Mouse (Mus musculus): ENCODE data around the gene Gadd45b. TPM values are rescaled to one million over a fixed set of nuclear protein-coding genes. Genes with fewer than 3 reads are reported as not detected.
A peak's percentile ranks its signal among the peaks of the same experiment; 100 is the strongest.

The Gadd45b gene
- polyA plus RNA-seq, 2 experiments: 36.6 to 46.2 TPM

GRCm38 (mm10) chr10:80947802-80948201 lies 17.9 kb downstream of the Gadd45b start:
- no peaks in the 10 kb centered on the region for H3K27me3 ChIP-seq (ENCODE audit: control insufficient read depth, insufficient read depth, low read length)
- ATAC-seq (ENCODE audit: low FRiP score, low read depth) (no peak), DNase-seq (ENCODE audit: low spot score) (peak; percentile 66)
- H3K4me3 ChIP-seq (replicated peaks; ENCODE audit: low read length): no peak overlapping the region
- no peak overlapping the region for H3K27ac ChIP-seq (replicated peaks; ENCODE audit: low read depth, low read length)
- no peak for TF ChIP-seq POLR2A (IDR thresholded peaks at IDR 0.05; ENCODE audit: borderline replicate concordance, extremely low read depth, insufficient read depth, insufficient read length)
- no peaks in the 10 kb centered on the region for H3K36me3 ChIP-seq (ENCODE audit: control insufficient read depth, insufficient read depth, low read length)
- peaks cover 12% of the 10 kb centered on the region for H3K4me1 ChIP-seq (ENCODE audit: control insufficient read depth, insufficient read depth, low read length)
- no peak overlapping the region; the same call in 1 of the 2 replicates for H3K9ac ChIP-seq (ENCODE audit: low read depth, low read length, severe bottlenecking)
- H3K4me2 ChIP-seq (replicated peaks; ENCODE audit: low read depth, low read length, severe bottlenecking): no peak overlapping the region
- no peaks in the 10 kb centered on the region for H3K9me3 ChIP-seq (ENCODE audit: control insufficient read depth, low read length)
- WGBS: 28% methylated on average over 2 of the region's 2 CpGs

- no peak overlapping the region for H3K27ac ChIP-seq (replicated peaks; ENCODE audit: low read depth, low read length)
- no peak for DNase-seq (ENCODE audit: low spot score)
- H3K36me3 ChIP-seq (ENCODE audit: control insufficient read depth, insufficient read depth, low read length): no peaks in the 10 kb centered on the region
- H3K4me3 ChIP-seq (replicated peaks; ENCODE audit: low read length): no peak overlapping the region
- no peak overlapping the region for H3K9ac ChIP-seq (ENCODE audit: low read depth, low read length, severe bottlenecking)
- H3K4me1 ChIP-seq (ENCODE audit: control insufficient read depth, insufficient read depth, low read length): peaks cover 12% of the 10 kb centered on the region
- H3K4me2 ChIP-seq (replicated peaks; ENCODE audit: low read depth, low read length, severe bottlenecking): no peak overlapping the region
- no peak for ATAC-seq (ENCODE audit: low FRiP score, low read depth)
- no peak for TF ChIP-seq POLR2A (IDR thresholded peaks at IDR 0.05; ENCODE audit: borderline replicate concordance, extremely low read depth, insufficient read depth, insufficient read length)
- no peaks in the 10 kb centered on the region for H3K9me3 ChIP-seq (ENCODE audit: control insufficient read depth, low read length)
- H3K27me3 ChIP-seq (ENCODE audit: control insufficient read depth, insufficient read depth, low read length): no peaks in the 10 kb centered on the region
- WGBS: 32% methylated on average over 6 of the region's 6 CpGs
These were observed 18.7 kb downstream of the Gadd45b start for GRCm38 (mm10) chr10:80948570-80948969.

GRCm38 (mm10) chr10:80949081-80949480 lies 19.2 kb downstream of the Gadd45b start:
- peaks cover 12% of the 10 kb centered on the region for H3K4me1 ChIP-seq (ENCODE audit: control insufficient read depth, insufficient read depth, low read length)
- no peak for TF ChIP-seq POLR2A (IDR thresholded peaks at IDR 0.05; ENCODE audit: borderline replicate concordance, extremely low read depth, insufficient read depth, insufficient read length)
- no peaks in the 10 kb centered on the region for H3K36me3 ChIP-seq (ENCODE audit: control insufficient read depth, insufficient read depth, low read length)
- ATAC-seq (ENCODE audit: low FRiP score, low read depth) (no peak), DNase-seq (ENCODE audit: low spot score) (no peak)
- H3K9me3 ChIP-seq (ENCODE audit: control insufficient read depth, low read length): no peaks in the 10 kb centered on the region
- no peak overlapping the region for H3K4me2 ChIP-seq (replicated peaks; ENCODE audit: low read depth, low read length, severe bottlenecking)
- no peak overlapping the region for H3K27ac ChIP-seq (replicated peaks; ENCODE audit: low read depth, low read length)
- WGBS: 75% methylated on average over 3 of the region's 3 CpGs
- no peaks in the 10 kb centered on the region for H3K27me3 ChIP-seq (ENCODE audit: control insufficient read depth, insufficient read depth, low read length)
- no peak overlapping the region for H3K4me3 ChIP-seq (replicated peaks; ENCODE audit: low read length)
- no peak overlapping the region for H3K9ac ChIP-seq (ENCODE audit: low read depth, low read length, severe bottlenecking)

- TF ChIP-seq POLR2A (IDR thresholded peaks at IDR 0.05; ENCODE audit: borderline replicate concordance, extremely low read depth, insufficient read depth, insufficient read length): no peak
- Histone ChIP-seq H3K9ac (ENCODE audit: low read depth, low read length, severe bottlenecking) (no peak overlapping the region), H3K4me2 (replicated peaks; ENCODE audit: low read depth, low read length, severe bottlenecking) (no peak overlapping the region), H3K4me1 (ENCODE audit: control insufficient read depth, insufficient read depth, low read length) (peaks cover 16% of the 10 kb centered on the region), H3K27ac (replicated peaks; ENCODE audit: low read depth, low read length) (no peak overlapping the region), H3K36me3 (ENCODE audit: control insufficient read depth, insufficient read depth, low read length) (no peaks in the 10 kb centered on the region), H3K27me3 (ENCODE audit: control insufficient read depth, insufficient read depth, low read length) (no peaks in the 10 kb centered on the region), H3K9me3 (ENCODE audit: control insufficient read depth, low read length) (no peaks in the 10 kb centered on the region), H3K4me3 (replicated peaks; ENCODE audit: low read length) (no peak overlapping the region)
- no peak for ATAC-seq (ENCODE audit: low FRiP score, low read depth)
- no peak for DNase-seq (ENCODE audit: low spot score)
- WGBS: 34% methylated on average over 4 of the region's 5 CpGs
These were observed 20.4 kb downstream of the Gadd45b start for GRCm38 (mm10) chr10:80950314-80950713.

- Histone ChIP-seq H3K9me3 (ENCODE audit: control insufficient read depth, low read length) (no peaks in the 10 kb centered on the region), H3K4me3 (replicated peaks; ENCODE audit: low read length) (no peak overlapping the region), H3K27me3 (ENCODE audit: control insufficient read depth, insufficient read depth, low read length) (no peaks in the 10 kb centered on the region), H3K4me1 (ENCODE audit: control insufficient read depth, insufficient read depth, low read length) (peaks cover 16% of the 10 kb centered on the region), H3K9ac (ENCODE audit: low read depth, low read length, severe bottlenecking) (no peak overlapping the region), H3K36me3 (ENCODE audit: control insufficient read depth, insufficient read depth, low read length) (no peaks in the 10 kb centered on the region), H3K27ac (replicated peaks; ENCODE audit: low read depth, low read length) (no peak overlapping the region), H3K4me2 (replicated peaks; ENCODE audit: low read depth, low read length, severe bottlenecking) (no peak overlapping the region)
- ATAC-seq (ENCODE audit: low FRiP score, low read depth) (no peak), DNase-seq (ENCODE audit: low spot score) (no peak)
- TF ChIP-seq POLR2A (IDR thresholded peaks at IDR 0.05; ENCODE audit: borderline replicate concordance, extremely low read depth, insufficient read depth, insufficient read length): no peak
- WGBS: 76% methylated on average over 10 of the region's 10 CpGs
These were observed 22.0 kb downstream of the Gadd45b start for GRCm38 (mm10) chr10:80951761-80952390.
